Mouse (Mus musculus): ENCODE results near the gene Mtus2.

DNA sequence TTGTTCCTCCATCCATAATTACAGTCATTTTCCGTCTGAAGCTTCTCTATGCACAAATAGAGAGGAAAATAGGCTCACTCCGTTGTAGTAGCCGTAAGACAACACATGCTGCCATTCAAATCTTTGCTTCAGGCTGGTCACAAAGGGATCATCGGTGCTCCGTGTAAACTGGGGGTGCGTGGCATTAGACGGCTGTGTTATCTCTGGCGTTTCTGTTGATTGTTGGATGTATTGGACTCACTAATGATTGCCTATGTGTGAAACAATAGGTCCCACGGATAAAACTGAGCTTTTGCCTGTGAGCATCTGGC is 196.2 kb downstream of the Mtus2 start:
- TF ChIP-seq MYOD1 (IDR thresholded peaks at IDR 0.05; ENCODE audit: control insufficient read depth in 1 of 3, insufficient read length in 2 of 3, low read depth in 2 of 3): no peak
- TF ChIP-seq REST (IDR thresholded peaks at IDR 0.05; ENCODE audit: insufficient read depth, insufficient read length): no peak
- TF ChIP-seq MAX (IDR thresholded peaks at IDR 0.05; ENCODE audit: low read depth): no peak
- TF ChIP-seq USF1 (IDR thresholded peaks at IDR 0.05; ENCODE audit: low read depth): no peak
- TF ChIP-seq POLR2A (IDR thresholded peaks at IDR 0.05; ENCODE audit: insufficient read length, low read depth): no peak
- no peak for TF ChIP-seq POLR2AphosphoS2 (IDR thresholded peaks at IDR 0.05; ENCODE audit: insufficient read length, low read depth)
- no peak for TF ChIP-seq TCF3 (IDR thresholded peaks at IDR 0.05; ENCODE audit: insufficient read length, low read depth)
- TF ChIP-seq E2F4 (IDR thresholded peaks at IDR 0.05; ENCODE audit: insufficient read depth): no peak
- no peak for TF ChIP-seq TCF12 (IDR thresholded peaks at IDR 0.05; ENCODE audit: insufficient read depth, poor library complexity, severe bottlenecking)

Data from myocyte (in vitro differentiated cells).